Mouse (Mus musculus): Measurements from ENCODE around the gene Fam213b.

Gene Fam213b

DNA sequence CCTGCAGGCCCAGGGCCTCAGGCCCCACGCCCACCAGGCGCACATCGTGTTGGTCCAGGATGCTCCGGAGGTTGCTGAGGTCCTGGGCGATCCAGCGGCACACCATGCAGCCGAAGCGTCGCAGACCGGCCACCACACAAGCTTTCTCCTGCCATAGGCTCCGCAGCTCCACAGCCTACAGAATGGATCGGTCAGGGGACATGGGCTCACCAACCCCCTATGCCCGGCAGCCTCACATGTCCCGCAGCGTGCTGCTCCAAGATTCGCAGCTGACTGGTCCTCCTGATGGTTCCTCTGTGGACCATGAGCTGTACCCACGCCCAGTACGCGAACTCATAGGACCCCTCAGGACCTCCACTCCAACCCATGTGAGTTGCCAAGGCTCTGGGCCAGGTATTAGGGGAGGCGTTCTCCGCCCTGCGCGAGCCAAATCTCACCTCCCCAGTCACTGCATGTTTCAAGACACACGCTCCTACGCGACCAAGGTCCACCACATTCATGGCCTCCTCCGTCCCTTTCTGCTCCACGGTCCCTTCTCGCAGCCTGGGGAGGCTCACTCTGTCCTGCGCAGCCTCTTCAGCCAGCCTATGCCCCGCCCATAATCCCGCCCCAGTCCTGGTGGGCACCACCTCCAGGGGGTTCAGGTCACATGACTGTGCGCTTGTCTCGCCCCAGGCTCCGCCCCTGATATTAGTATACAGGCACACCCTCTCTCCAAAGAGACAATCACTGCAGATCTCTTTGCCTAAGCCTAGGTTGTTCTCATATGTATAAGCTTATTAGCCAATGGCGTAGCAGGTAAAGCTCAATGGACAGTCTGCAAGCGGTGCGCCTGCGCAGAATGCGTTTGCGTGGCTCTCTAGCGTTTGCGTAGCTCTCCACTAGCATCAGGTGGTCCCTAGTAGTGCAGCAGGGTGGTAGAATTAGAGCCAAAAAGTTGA is at the start of gene Fam213b:
Gene Fam213b, minus strand, starts transcription at position 630 of the 941 bp plus-strand sequence.
- DNase-seq (ENCODE audit: low spot score) = peak; percentile 60

DNA sequence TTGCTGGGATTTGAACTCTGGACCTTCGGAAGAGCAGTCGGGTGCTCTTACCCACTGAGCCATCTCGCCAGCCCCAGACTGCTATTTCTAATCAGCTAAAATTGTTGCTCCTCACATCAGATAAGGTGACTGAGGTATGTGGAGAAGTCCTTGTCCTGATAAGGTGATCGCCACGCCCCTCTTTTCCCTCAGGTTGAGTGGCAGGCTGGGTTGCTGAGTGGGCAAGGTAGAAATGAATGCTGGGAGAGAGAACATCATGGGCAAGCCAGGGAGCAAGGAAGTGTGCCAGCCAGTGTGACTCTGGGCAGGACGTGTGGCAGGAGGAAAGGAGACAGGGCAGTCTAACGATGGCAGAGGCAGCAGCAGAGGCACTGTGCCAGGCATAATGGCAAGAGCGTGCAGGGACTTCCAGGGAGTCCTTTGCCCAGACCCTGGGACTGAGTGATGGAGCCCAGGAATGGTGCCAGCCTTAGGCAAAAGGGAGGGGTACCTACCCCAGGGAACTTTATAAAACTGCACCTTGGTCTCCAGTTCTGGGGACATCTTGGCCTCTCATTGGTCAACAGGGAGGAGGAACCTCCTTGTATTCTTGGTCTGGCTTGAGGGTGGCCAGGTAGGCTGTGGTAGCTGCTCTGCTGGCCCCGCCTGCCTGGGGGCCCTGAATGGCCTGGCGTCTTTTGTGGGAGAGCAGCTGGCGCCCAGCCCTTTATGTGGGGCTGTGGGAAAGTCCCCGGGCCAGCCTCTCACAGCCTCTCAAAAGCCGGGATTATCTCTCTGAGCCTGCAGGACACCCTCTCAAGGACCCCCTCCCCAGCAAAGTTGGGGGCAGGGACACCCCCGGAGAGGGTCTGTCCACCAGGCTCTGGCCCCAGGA is 49.4 kb upstream of the Fam213b start:
- no peak for DNase-seq (ENCODE audit: low spot score)

- DNase-seq (ENCODE audit: low spot score) = peak; percentile 73
Measured at GRCm38 (mm10) chr4:154946319-154946718, 47.4 kb upstream of the Fam213b start.

DNA sequence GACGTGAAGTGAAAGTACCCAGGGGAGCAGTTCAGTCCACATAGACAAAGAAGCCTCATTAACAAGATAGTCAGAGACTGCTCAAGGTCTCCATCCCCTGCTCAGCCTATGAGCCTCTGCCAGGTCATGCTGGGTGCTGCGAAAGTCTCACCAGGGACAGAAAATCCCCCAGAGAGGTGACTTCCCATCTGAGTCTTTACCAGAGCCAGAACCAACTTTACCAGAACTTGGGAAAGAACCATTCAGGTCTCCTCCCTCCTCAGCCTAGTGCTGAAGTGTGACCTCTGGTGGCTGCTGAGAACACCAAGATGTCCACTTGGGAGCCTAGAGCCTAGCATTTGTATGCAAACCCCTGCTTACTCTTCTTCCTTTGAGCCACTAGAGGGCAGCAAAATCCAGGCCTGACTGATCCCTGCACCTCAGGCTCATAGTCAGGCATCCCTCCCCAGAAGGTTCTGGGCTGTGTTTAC is 45.2 kb upstream of the Fam213b start:
- DNase-seq (ENCODE audit: low spot score) = peak; percentile 68

DNA sequence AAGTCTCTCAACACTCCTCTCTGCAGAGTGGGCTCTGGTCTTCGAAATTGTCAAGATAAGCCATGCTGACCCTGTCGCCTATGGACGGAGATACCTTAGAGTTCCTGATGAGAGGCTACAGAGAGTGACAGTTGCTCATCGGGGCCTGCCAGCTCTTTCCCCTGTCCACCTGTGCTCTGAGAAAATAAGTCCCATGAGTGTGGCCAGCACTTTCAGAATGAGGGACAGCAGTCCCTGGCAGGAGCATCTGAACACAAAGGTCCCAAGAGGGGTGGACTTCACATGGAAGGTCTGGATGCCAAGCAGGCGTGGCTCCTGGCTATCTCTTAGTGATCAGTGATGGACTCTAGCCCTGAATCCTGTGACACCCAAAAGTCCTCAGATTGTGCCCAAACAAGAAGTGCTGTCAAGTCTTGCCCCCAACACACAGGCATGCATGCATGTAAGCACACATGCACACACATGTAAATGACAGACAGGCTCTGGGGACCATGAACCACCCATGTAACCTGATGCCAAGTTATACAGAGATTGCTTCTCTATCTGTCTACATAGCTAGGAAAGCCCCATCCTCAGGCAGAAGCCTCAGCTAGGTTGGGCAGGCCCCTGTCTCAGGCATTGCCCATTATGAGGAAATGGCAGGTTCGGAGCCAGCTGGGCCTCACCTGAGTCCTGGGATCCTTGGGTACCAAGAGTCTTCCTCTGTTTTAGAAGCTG is 44.5 kb upstream of the Fam213b start:
- DNase-seq (ENCODE audit: low spot score) = no peak

DNA sequence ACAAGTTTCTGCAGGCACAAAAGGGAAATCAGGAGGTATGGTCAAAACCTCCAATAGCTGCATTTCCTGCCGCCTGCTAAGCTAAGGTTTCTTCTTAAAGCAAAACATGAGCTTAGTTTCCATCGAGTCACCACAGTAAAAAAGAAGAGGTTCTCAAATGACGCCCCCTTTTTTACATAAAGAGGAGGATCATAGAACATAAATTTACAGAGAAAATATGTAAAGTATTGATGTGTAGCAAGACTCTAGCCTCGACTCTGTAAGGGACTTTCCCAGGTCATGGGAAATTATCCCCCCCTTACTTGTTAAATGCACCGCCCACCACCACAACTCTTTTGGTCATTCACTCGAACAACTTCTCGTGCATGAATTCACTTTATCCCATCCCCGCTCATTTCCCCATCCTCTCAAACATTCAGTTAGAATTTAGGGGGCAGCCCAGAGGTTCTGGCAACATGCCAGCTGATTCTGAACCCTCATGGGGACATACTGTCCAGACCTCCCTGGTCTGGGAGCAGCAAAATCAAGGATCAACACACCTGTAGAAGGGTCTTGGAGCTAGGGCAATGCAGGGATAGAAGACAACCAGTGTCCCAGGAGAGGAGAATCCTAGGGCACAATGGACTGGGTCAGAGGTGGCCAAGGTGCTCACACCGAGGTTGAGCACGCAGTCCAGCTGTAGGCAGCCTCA is 43.8 kb upstream of the Fam213b start:
- DNase-seq (ENCODE audit: low spot score) = no peak

GRCm38 (mm10) chr4:154941831-154942230 is 42.9 kb upstream of the Fam213b start:
- no peak for DNase-seq (ENCODE audit: low spot score)

GRCm38 (mm10) chr4:154940156-154940555 is 41.2 kb upstream of the Fam213b start:
- DNase-seq (ENCODE audit: low spot score) = no peak

DNA sequence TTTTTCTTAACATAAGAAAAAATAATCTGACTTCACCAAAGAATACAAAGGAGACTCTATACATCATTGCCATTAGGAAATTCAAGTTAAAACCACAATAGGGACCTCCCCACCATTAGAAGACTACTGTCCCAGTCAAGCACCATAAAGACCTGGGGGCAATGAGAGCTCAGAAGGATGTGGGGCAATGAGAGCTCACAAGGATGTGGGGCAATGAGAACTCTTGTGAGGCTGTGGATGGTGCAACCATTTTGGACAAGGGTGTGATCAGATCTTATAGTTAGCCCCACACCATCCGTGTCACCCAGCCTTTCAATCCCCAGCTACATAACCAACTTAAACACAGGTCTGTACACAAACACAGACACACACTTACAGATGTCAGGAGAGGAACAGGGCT is 38.8 kb upstream of the Fam213b start:
- DNase-seq (ENCODE audit: low spot score) = no peak

DNA sequence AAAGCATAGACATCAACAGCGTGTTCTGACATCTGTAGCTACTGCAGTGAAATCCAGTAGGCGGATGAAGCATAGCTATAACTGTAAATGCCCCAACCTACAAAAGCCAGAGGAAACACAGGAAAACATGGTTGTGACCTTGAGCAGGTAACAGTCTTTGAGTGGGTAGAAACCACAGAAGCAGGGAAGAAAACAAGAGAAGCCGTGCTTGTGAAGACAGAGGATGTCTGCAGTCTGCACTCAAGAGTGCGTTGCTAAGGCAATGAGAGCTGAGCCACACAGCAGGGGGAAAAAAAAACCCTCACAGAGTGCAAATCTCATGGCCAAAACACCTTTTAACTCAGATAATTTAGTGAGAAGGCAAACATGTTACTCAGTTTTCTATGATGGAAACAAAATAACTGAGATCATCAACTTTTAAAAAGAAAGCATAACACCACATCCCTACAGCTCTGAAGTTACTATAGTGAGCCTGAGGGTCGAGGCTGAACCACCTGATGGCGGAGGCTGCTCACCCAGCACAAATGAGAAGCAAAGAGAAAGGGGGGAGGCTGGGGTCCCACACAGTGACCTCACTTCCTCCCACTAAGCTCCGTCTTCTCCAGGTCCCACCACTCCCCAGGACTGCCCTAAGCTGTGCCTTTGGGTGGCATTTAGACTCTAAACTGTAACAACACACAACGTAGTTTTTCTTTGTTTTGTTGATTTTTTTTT is 37.8 kb upstream of the Fam213b start:
- DNase-seq (ENCODE audit: low spot score) = no peak

- DNase-seq (ENCODE audit: low spot score) = no peak
Measured at GRCm38 (mm10) chr4:154935788-154936187, 36.9 kb upstream of the Fam213b start.

DNA sequence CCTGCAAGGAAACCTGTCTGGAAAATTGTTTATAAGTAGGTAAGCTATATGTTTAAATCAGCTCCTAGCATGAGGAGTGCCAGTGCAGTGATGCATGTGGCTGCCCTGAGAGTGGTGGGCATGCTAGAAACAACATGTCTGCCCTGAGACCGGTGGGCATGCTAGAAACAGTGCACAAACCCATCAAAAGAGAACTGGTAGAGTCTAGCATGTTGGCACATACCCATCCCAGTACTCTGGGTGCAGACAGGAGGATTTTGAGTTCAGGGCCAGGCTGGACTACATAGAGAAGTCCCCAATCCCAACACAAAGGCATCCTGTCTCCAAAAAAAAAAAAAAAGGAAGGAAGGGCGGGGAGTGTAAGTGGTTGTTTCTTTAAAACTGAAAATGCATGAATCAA is 35.9 kb upstream of the Fam213b start:
- no peak for DNase-seq (ENCODE audit: low spot score)

DNA sequence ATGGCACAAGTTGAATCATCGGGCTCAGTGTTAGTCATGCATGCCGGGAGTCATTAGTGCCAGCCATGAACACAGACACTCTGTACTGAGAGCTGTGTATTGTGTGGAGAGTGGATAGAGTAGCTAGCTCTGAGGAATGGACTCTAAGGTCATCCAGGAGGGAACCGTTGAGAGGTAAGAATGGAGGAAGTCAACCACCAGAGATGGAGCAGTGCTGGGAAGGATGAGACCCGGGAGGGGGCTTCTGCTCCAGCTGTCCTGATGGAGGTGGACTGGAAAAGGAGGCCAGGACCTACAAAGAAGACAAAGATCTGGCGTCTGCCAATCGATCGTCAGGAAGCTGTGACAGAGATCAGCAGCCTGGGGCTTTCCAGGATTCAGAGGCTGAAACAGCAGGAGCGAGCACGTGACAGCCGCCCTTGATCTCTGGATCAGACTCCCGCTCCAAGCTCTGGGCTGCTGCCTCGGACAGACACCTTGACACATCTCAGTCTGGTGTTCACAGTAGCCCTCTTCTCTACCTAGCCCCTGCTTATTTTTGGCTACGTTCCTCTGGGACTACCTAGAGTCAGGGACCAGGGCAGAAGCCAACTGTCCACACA is 34.5 kb upstream of the Fam213b start:
- no peak for DNase-seq (ENCODE audit: low spot score)

GRCm38 (mm10) chr4:154929088-154929660 is 30.2 kb upstream of the Fam213b start:
- DNase-seq (ENCODE audit: low spot score) = no peak

DNA sequence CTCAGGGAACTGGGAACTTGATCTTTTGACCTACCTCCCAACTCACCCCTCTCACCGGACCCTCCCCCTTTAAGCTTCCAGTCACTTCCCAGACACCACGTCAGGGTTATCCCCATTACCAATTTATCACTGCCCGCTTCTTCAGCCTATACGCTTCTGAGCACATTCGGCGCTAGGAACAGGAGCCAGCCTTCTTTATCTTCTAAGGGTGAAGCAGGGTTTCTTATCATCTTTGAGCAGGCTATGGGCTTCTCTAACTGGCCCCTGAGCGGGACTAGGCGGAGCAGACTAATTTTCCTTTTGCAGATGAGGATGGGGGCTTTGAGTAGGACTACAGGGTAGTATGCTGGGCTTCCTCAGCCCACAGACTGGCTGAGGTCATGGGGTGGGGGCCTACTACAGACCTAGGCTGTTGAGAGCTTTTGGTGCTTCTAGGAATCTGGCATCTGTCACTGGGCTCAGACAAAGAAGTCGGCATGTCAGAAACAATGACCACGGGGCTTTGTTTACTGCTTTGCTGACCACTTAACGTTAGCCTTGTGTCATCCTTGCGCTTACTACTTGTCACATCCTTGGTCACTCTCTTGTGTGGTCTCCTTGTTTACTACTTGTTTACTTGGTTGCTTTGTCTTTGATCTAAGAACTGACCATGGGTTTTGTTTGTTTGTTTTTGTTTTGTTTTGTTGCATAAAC is 29.6 kb upstream of the Fam213b start, which contains the start of gene Tnfrsf14:
Gene Tnfrsf14, minus strand, starts transcription at position 169 of the 693 bp plus-strand sequence.
- DNase-seq (ENCODE audit: low spot score) = no peak

DNA sequence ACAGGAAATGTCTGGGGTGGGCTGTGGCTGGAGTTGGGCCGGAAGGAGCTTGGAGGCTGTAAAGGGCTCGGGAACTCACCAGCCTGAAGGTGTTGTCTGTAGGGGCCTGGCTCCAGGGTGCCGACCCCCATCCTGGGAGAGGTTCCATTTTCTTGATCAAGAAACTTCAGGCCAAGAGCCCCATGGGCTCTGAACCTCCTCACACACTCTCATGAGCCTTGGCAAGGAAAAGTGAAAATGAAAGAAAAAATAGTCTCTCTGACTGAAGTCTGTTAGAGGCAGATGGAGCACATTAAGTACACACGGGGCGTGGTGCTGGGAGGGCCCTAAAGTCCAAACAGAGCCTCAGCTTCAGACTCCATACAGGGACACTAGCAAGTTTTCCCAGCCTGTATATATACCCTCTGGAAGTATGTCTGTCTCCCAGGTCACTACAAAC is 29.0 kb upstream of the Fam213b start:
- DNase-seq (ENCODE audit: low spot score) = no peak

DNA sequence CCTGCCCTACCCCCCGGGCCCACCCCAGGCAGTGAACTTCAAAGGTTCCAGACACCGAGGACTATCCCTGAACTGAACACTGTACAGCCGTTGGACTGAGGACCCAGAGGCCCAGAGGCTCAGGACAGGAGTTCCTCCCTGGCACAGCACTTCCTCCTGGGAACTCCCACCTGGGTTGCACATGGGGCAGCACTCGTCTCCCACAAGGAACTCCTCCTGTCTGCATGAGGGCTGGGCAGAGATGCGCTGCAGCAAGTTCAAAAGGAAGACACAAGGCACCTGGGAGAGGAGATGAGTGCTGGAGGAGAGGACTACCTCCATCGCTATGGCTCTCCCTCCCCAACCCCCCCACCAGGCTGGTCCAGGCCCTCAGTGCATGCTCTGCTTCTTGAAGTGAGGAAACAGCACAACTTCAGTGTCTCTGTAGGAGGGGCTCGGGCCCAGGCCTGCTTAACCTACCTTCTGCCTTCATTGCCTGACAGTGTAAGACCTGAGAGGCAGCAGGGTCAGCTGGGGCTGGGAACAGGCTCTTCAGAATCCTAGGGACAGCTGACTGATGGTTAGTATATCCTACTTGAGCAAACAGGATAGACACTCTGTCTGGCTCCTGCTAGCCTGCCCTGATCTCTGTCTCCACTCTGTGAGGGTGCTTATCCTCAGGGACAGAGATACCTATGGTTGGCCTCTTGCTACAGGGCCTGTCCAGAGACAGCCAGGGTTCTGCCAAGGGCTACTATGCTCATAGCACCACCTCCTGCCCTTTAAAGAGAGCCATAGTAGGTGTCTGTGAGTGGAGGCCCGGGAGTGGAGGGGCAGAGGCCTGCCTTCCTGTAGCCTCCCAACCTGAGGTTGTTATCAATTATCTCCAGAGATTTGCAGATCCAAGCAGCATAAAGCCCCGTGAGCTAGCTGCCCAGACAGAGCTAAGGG is 28.3 kb upstream of the Fam213b start:
- DNase-seq (ENCODE audit: low spot score) = no peak

DNA sequence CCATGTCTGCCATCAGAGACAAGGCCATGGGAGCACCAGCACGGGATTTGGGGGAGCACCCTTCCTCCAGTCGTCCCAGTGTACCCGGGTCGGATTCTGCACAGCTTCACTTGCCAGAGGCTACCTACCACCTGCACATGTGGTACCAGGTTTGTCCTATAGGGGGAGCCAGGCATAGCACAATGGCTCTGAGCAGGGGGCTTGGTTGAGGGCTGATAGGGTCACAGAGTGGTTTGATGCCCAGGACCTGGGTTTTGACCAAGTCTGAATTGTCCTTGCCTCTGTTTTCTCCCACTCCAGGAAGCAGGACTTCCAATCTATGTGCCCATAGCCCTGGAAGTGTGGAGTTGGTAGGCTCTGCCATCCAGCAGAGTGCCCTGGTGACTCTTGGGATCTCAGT is 26.5 kb upstream of the Fam213b start:
- DNase-seq (ENCODE audit: low spot score) = peak; percentile 45

All from testis, postnatal 14 days (tissue).